Mouse (Mus musculus): ENCODE measurements around the gene 3110009E18Rik. TPM values are rescaled to one million over a fixed set of nuclear protein-coding genes. Genes with fewer than 3 reads are reported as not detected.

3110009E18Rik gene
- total and polyA plus RNA-seq, 2 experiments from 2014 or later = 2.3 to 16.7 TPM

GRCm38 (mm10) chr1:120231334-120231733, 110.3 kb downstream of the 3110009E18Rik start:
- Histone ChIP-seq H3K36me3 (ENCODE audit: insufficient read depth) (no peaks in the 10 kb centered on the region), H3K4me1 (ENCODE audit: insufficient read depth) (no peaks in the 10 kb centered on the region), H3K9me3 (ENCODE audit: low read length) (no peaks in the 10 kb centered on the region), H3K4me2 (ENCODE audit: low read depth) (no peak overlapping the region), H3K4me3 (ENCODE audit: low read depth, low read length) (no peak overlapping the region), H3K9ac (no peak overlapping the region), H3K27me3 (ENCODE audit: insufficient read depth, low read length) (no peaks in the 10 kb centered on the region), H3K27ac (ENCODE audit: low read depth, low read length) (no peak overlapping the region)
- TF ChIP-seq CTCF (IDR thresholded peaks at IDR 0.05; ENCODE audit: low read depth) = peak; percentile 76
- DNase-seq (peak; percentile 58), ATAC-seq (peak; percentile 56; the same call in 1 of the 2 replicates)
- 38% methylated on average over 6 of the region's 6 CpGs for WGBS

GRCm38 (mm10) chr1:120232170-120232569, 111.2 kb downstream of the 3110009E18Rik start:
- no peaks in the 10 kb centered on the region for H3K27me3 ChIP-seq (ENCODE audit: insufficient read depth, low read length)
- ATAC-seq (no peak), DNase-seq (no peak)
- no peak overlapping the region for H3K27ac ChIP-seq (ENCODE audit: low read depth, low read length)
- no peak for TF ChIP-seq CTCF (IDR thresholded peaks at IDR 0.05; ENCODE audit: low read depth)
- H3K4me2 ChIP-seq (ENCODE audit: low read depth) = no peak overlapping the region
- H3K4me1 ChIP-seq (ENCODE audit: insufficient read depth) = no peaks in the 10 kb centered on the region
- H3K36me3 ChIP-seq (ENCODE audit: insufficient read depth) = no peaks in the 10 kb centered on the region
- H3K4me3 ChIP-seq (ENCODE audit: low read depth, low read length) = no peak overlapping the region
- H3K9ac ChIP-seq = no peak overlapping the region
- WGBS = 79% methylated on average over 6 of the region's 6 CpGs
- H3K9me3 ChIP-seq (ENCODE audit: low read length) = no peaks in the 10 kb centered on the region

DNA sequence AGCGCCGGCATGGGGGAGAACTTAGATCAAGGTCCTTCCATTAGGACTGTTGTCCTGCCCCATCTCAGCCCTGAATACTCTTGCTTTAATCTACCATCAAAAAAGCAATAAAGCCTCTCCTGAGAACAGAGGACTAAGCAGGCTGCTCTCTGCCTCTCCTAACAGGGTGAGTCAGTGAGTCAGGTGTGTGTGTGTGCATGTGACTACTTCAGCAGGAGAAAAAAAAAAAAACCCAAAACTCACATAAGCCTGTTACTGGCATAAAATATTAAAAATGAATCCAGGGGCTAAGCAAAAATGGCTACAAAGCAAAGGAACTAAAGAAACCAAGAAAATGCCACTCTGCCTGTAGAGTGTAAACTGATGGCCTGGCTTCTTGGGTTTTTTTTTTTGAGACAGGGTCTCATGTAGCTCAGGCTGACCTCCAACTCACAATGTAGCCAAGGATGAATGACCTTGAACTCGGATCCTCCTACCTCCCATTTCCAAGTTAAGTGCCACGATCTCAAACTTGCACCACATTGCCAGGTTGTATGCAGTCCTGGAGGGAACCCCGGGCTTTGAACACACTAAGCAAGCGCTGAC, 114.7 kb downstream of the 3110009E18Rik start:
- H3K36me3 ChIP-seq (ENCODE audit: insufficient read depth) = no peaks in the 10 kb centered on the region
- ATAC-seq = no peak
- no peak overlapping the region for H3K27ac ChIP-seq (ENCODE audit: low read depth, low read length)
- H3K4me3 ChIP-seq (ENCODE audit: low read depth, low read length) = no peak overlapping the region
- WGBS = 92% methylated on average over 6 of the region's 6 CpGs
- TF ChIP-seq CTCF (IDR thresholded peaks at IDR 0.05; ENCODE audit: low read depth) = no peak
- DNase-seq = no peak
- no peaks in the 10 kb centered on the region for H3K4me1 ChIP-seq (ENCODE audit: insufficient read depth)
- no peak overlapping the region for H3K4me2 ChIP-seq (ENCODE audit: low read depth)
- no peak overlapping the region for H3K9ac ChIP-seq
- H3K9me3 ChIP-seq (ENCODE audit: low read length) = no peaks in the 10 kb centered on the region
- no peaks in the 10 kb centered on the region for H3K27me3 ChIP-seq (ENCODE audit: insufficient read depth, low read length)

- ATAC-seq (no peak), DNase-seq (no peak)
- no peak overlapping the region for H3K27ac ChIP-seq (ENCODE audit: low read depth, low read length)
- no peak overlapping the region for H3K4me3 ChIP-seq (ENCODE audit: low read depth, low read length)
- no peaks in the 10 kb centered on the region for H3K36me3 ChIP-seq (ENCODE audit: insufficient read depth)
- 87% methylated on average over 14 of the region's 14 CpGs for WGBS
- H3K4me1 ChIP-seq (ENCODE audit: insufficient read depth) = no peaks in the 10 kb centered on the region
- no peaks in the 10 kb centered on the region for H3K27me3 ChIP-seq (ENCODE audit: insufficient read depth, low read length)
- H3K9ac ChIP-seq = no peak overlapping the region
- H3K9me3 ChIP-seq (ENCODE audit: low read length) = no peaks in the 10 kb centered on the region
- H3K4me2 ChIP-seq (ENCODE audit: low read depth) = no peak overlapping the region
- no peak for TF ChIP-seq CTCF (IDR thresholded peaks at IDR 0.05; ENCODE audit: low read depth)
These were observed 115.4 kb downstream of the 3110009E18Rik start for GRCm38 (mm10) chr1:120236424-120236823.

GRCm38 (mm10) chr1:120237068-120237467, 116.1 kb downstream of the 3110009E18Rik start:
- Histone ChIP-seq H3K27ac (ENCODE audit: low read depth, low read length) (no peak overlapping the region), H3K4me1 (ENCODE audit: insufficient read depth) (no peaks in the 10 kb centered on the region), H3K4me3 (ENCODE audit: low read depth, low read length) (no peak overlapping the region), H3K9ac (no peak overlapping the region), H3K4me2 (ENCODE audit: low read depth) (no peak overlapping the region), H3K36me3 (ENCODE audit: insufficient read depth) (no peaks in the 10 kb centered on the region), H3K9me3 (ENCODE audit: low read length) (no peaks in the 10 kb centered on the region), H3K27me3 (ENCODE audit: insufficient read depth, low read length) (no peaks in the 10 kb centered on the region)
- no peak for DNase-seq
- no peak for TF ChIP-seq CTCF (IDR thresholded peaks at IDR 0.05; ENCODE audit: low read depth)
- ATAC-seq = no peak
- 86% methylated on average over 1 of the region's 1 CpGs for WGBS

Other genes with a start within 250 kb of the 3110009E18Rik start
- gene Tmem177, start 208.0 kb upstream of the 3110009E18Rik start, total RNA-seq (2014; rRNA removed) = 6.9 and 7.2 TPM in 2 replicates
- 4.1 and 5.4 TPM in 2 replicates for gene Tmem177, start 208.0 kb upstream of the 3110009E18Rik start, polyA plus RNA-seq (2015; fragmentation: Nextera tagmentation; extraction: Ambion mirVana)
- 0.24 and 0.92 TPM in 2 replicates for gene Cfap221, start 124.0 kb upstream of the 3110009E18Rik start, total RNA-seq (2014; rRNA removed)
- 0.28 and 1.1 TPM in 2 replicates for gene Cfap221, start 124.0 kb upstream of the 3110009E18Rik start, polyA plus RNA-seq (2015; fragmentation: Nextera tagmentation; extraction: Ambion mirVana)
- 0.92 and 1.1 TPM in 2 replicates for gene Sctr, start 114.3 kb upstream of the 3110009E18Rik start, total RNA-seq (2014; rRNA removed)
- 0.31 and 1.1 TPM in 2 replicates for gene Sctr, start 114.3 kb upstream of the 3110009E18Rik start, polyA plus RNA-seq (2015; fragmentation: Nextera tagmentation; extraction: Ambion mirVana)
- gene Tmem37, start 47.1 kb upstream of the 3110009E18Rik start, total RNA-seq (2014; rRNA removed) = 3.3 and 6.0 TPM in 2 replicates
- 6.8 and 9.7 TPM in 2 replicates for gene Tmem37, start 47.1 kb upstream of the 3110009E18Rik start, polyA plus RNA-seq (2015; fragmentation: Nextera tagmentation; extraction: Ambion mirVana)
- 533 and 625 TPM in 2 replicates for gene Dbi, start 109 bp upstream of the 3110009E18Rik start, total RNA-seq (2014; rRNA removed)
- gene Dbi, start 109 bp upstream of the 3110009E18Rik start, polyA plus RNA-seq (2015; fragmentation: Nextera tagmentation; extraction: Ambion mirVana) = 1,729 and 1,732 TPM in 2 replicates
- gene Steap3, start 151.5 kb downstream of the 3110009E18Rik start, total RNA-seq (2014; rRNA removed) = 1.3 and 3.9 TPM in 2 replicates
- gene Steap3, start 151.5 kb downstream of the 3110009E18Rik start, polyA plus RNA-seq (2015; fragmentation: Nextera tagmentation; extraction: Ambion mirVana) = 3.9 and 4.4 TPM in 2 replicates
- 3.0 and 3.5 TPM in 2 replicates for gene C1ql2, start 219.4 kb downstream of the 3110009E18Rik start, total RNA-seq (2014; rRNA removed)
- 1.5 and 3.0 TPM in 2 replicates for gene C1ql2, start 219.4 kb downstream of the 3110009E18Rik start, polyA plus RNA-seq (2015; fragmentation: Nextera tagmentation; extraction: Ambion mirVana)

All from forebrain, postnatal 0 days (tissue).